ENCODE assay signal across 7 mouse cellular contexts in the genomic region with DNA sequence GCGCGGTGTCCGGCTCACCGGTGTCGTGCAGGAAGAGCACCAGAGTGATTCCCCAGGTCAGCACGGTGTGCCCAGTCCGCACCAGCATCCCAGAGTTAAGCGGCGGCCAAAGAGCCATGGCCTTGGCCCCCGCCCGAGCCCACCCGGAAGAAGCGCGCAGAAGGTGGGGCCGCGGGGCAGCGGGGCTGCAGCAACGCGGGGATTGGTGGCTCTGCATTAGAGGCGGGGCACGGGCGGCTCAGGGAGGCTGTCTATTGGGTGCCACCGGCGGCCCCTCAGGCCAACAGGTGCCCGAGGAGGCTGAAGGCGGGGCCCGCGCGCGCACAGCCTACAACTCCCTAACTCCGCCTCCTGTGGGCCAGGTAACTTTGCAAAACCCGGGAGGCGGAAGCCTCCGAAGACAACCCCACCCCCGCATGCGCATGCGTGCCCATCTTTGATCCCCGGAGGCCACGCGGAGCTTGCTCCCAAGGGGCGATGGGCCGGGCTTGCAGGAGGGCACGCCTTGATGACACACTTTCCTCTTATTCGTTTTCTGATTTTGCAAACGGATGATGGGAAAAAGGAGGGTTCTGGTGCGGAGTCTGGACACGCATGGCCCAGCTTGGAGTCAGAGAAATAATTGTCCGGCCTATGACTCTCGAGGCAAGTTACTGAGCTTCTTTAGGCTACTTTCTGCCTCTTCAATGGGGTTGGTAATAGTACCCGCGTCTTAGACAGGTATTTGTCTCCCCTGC. TPM values are rescaled to one million over a fixed set of nuclear protein-coding genes. Genes with fewer than 3 reads are reported as not detected.
DNase-seq lines count a peak whose midpoint lies in the region; ATAC-seq lines count a peak whose summit lies in the region.

A gene (minus strand): TSS at position 178 of the 737 bp plus-strand sequence.

- ATAC-seq in embryonic facial prominence, embryonic 11.5 days (replicated peaks; ENCODE audit: insufficient number of reproducible peaks, low FRiP score, low TSS enrichment, low read depth): peak; percentile 90
- peak; percentile 94 for ATAC-seq in granulocyte monocyte progenitor cell, adult 5-6 weeks (replicated peaks; ENCODE audit: poor library complexity, severe bottlenecking)
- peak; percentile 95 for ATAC-seq in midbrain, embryonic 13.5 days

- H3K4me2 ChIP-seq in embryonic facial prominence, embryonic 11.5 days (ENCODE audit: low read depth, low read length): peak within 1 kb of the TSS; percentile 66
- H3K4me2 ChIP-seq in midbrain, embryonic 13.5 days (replicated peaks): peak within 1 kb of the TSS; percentile 78

- no peaks in the 10 kb centered on the region for H3K27me3 ChIP-seq in embryonic facial prominence, embryonic 11.5 days (ENCODE audit: control insufficient read depth, insufficient read depth, low read length)
- H3K27me3 ChIP-seq in limb, embryonic 10.5 days (ENCODE audit: low read depth, poor library complexity, severe bottlenecking): no peaks in the 10 kb centered on the region
- no peaks in the 10 kb centered on the region for H3K27me3 ChIP-seq in midbrain, embryonic 13.5 days

- no peaks in the 10 kb centered on the region; the same call in 1 of the 2 replicates for H3K36me3 ChIP-seq in embryonic facial prominence, embryonic 11.5 days (replicated peaks; ENCODE audit: control insufficient read depth, insufficient read depth, low read depth, low read length)
- H3K36me3 ChIP-seq in limb, embryonic 10.5 days: peaks cover 48% of the 10 kb centered on the region
- H3K36me3 ChIP-seq in midbrain, embryonic 13.5 days: peaks cover 29% of the 10 kb centered on the region

- DNase-seq in adrenal gland, postnatal 14 days: peak; percentile 98
- DNase-seq in embryonic facial prominence, embryonic 11.5 days (ENCODE audit: low spot score): peak; percentile 95
- DNase-seq in kidney, adult 11 months: peak; percentile 98
- peak; percentile 95 for DNase-seq in limb, embryonic 10.5 days (ENCODE audit: low spot score)
- DNase-seq in spleen, adult 12 weeks (ENCODE audit: low spot score): peak; percentile 93

- H3K27ac ChIP-seq in embryonic facial prominence, embryonic 11.5 days (replicated peaks; ENCODE audit: low read depth, low read length): 0 out of 2 replicates have a peak within 1 kb of the TSS, but pooled peaks have one; percentile 10
- H3K27ac ChIP-seq in limb, embryonic 10.5 days: peak within 1 kb of the TSS; percentile 86
- H3K27ac ChIP-seq in midbrain, embryonic 13.5 days: peak within 1 kb of the TSS; percentile 5; the same call in 1 of the 2 replicates

- H3K9me3 ChIP-seq in embryonic facial prominence, embryonic 11.5 days (replicated peaks; ENCODE audit: control insufficient read depth, low read length): no peaks in the 10 kb centered on the region
- H3K9me3 ChIP-seq in limb, embryonic 10.5 days (replicated peaks): no peaks in the 10 kb centered on the region
- H3K9me3 ChIP-seq in midbrain, embryonic 13.5 days: no peaks in the 10 kb centered on the region

- H3K9ac ChIP-seq in embryonic facial prominence, embryonic 11.5 days (replicated peaks; ENCODE audit: low read length): peak within 1 kb of the TSS; percentile 68
- H3K9ac ChIP-seq in midbrain, embryonic 13.5 days (replicated peaks): peak within 1 kb of the TSS; percentile 70

- under 1% methylated on average over 50 of the region's 51 CpGs for WGBS in embryonic facial prominence, embryonic 11.5 days
- WGBS in limb, embryonic 10.5 days: under 1% methylated on average over 51 of the region's 51 CpGs
- WGBS in midbrain, embryonic 13.5 days: under 1% methylated on average over 48 of the region's 51 CpGs

- no peaks in the 10 kb centered on the region for H3K4me1 ChIP-seq in embryonic facial prominence, embryonic 11.5 days (ENCODE audit: control insufficient read depth, insufficient read depth, low read length)
- H3K4me1 ChIP-seq in limb, embryonic 10.5 days: peaks cover 35% of the 10 kb centered on the region
- H3K4me1 ChIP-seq in midbrain, embryonic 13.5 days (replicated peaks): peaks cover 24% of the 10 kb centered on the region

- peak within 1 kb of the TSS; percentile 70 for H3K4me3 ChIP-seq in embryonic facial prominence, embryonic 11.5 days (ENCODE audit: low read depth, low read length)
- peak within 1 kb of the TSS; percentile 71 for H3K4me3 ChIP-seq in limb, embryonic 10.5 days
- H3K4me3 ChIP-seq in midbrain, embryonic 13.5 days (replicated peaks): peak within 1 kb of the TSS; percentile 63

RNA-seq across cellular contexts. Expression of the gene that starts here (rescaled TPM):
- 13.9 and 18.3 TPM in 2 replicates for total RNA-seq in adrenal gland, postnatal 14 days (2021)
- polyA plus RNA-seq in embryonic facial prominence, embryonic 11.5 days (2014; fragmentation: Nextera tagmentation; extraction: Ambion mirVana): 30.9 and 31.6 TPM in 2 replicates
- 21.5 and 24.1 TPM in 2 replicates for total RNA-seq in granulocyte monocyte progenitor cell, adult 5-6 weeks (2014; fragmentation: Nextera tagmentation)
- 11.0 and 20.7 TPM in 2 replicates for total RNA-seq in granulocyte monocyte progenitor cell, adult 5-6 weeks (2017)
- 35.6 and 37.2 TPM in 2 replicates for polyA plus RNA-seq in limb, embryonic 10.5 days (2016; fragmentation: Nextera tagmentation; extraction: Ambion mirVana)
- 18.9 and 19.0 TPM in 2 replicates for polyA plus RNA-seq in midbrain, embryonic 13.5 days (2015; fragmentation: Nextera tagmentation; extraction: Ambion mirVana)

Comparison
In these comparisons a context has a peak if more than half of its experiments do, and no peak if none do; other contexts are left out.
1. Peak in every context shown above with its lines: DNase-seq, ATAC-seq, H3K4me3 ChIP-seq and H3K27ac ChIP-seq.
2. H3K27ac ChIP-seq: peak in every context shown above with its lines; median percentile 86 in limb, embryonic 10.5 days; 10 in embryonic facial prominence, embryonic 11.5 days; 5 in midbrain, embryonic 13.5 days.